Mouse (Mus musculus) frontal cortex, postnatal 36 days (tissue): Measurements from ENCODE around the gene 4930555G01Rik.
"Not testable (repeated sequence)": the region's sequence is repeated elsewhere in the genome, so short reads cannot be mapped to it uniquely, and the experiment has no call there.

Source experiments
- DNase-seq, 2 experiments: peaks; one replicate each; pipeline ENCODE4 v3.0.0; 2022; ENCODE audit warnings: low spot score in 2 of 2

Gene 4930555G01Rik

DNA sequence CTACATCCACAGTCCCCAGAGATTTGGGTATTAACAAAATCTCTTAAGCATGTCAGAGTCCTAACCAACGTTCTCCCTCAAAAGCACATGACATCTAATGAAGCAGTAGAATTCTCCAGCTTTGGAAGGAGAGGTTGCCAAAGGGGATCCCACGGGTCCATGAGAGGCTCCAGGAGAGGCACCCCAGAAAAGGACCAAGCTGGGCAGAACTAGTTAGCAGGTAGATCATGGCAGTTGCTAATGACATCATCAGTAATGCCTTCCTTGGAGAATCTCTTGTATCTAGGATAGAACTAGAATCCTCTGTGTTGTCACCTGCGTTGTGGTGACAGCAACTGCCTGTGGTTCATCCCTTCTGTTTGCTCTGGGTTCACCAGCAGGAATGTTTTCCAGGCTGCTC is at the start of gene 4930555G01Rik:
Gene 4930555G01Rik (plus strand): TSS at position 301 of the 400 bp plus-strand sequence.
- DNase-seq, result not testable (repeated sequence)

DNA sequence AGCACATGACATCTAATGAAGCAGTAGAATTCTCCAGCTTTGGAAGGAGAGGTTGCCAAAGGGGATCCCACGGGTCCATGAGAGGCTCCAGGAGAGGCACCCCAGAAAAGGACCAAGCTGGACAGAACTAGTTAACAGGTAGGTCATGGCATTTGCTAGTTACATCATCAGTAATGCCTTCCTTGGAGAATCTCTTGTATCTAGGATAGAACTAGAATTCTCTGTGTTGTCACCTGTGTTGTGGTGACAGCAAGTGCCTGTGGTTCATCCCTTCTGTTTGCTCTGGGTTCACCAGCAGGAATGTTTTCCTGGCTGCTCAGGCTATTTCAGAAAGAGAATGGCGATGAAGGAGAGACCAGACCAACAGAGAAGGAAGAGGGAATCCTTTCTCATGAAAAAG is 34.8 kb upstream of the 4930555G01Rik start, which contains the start of gene Gm3298:
Gene Gm3298 (plus strand): TSS at position 301 of the 400 bp plus-strand sequence.
- not testable (repeated sequence) for DNase-seq

DNA sequence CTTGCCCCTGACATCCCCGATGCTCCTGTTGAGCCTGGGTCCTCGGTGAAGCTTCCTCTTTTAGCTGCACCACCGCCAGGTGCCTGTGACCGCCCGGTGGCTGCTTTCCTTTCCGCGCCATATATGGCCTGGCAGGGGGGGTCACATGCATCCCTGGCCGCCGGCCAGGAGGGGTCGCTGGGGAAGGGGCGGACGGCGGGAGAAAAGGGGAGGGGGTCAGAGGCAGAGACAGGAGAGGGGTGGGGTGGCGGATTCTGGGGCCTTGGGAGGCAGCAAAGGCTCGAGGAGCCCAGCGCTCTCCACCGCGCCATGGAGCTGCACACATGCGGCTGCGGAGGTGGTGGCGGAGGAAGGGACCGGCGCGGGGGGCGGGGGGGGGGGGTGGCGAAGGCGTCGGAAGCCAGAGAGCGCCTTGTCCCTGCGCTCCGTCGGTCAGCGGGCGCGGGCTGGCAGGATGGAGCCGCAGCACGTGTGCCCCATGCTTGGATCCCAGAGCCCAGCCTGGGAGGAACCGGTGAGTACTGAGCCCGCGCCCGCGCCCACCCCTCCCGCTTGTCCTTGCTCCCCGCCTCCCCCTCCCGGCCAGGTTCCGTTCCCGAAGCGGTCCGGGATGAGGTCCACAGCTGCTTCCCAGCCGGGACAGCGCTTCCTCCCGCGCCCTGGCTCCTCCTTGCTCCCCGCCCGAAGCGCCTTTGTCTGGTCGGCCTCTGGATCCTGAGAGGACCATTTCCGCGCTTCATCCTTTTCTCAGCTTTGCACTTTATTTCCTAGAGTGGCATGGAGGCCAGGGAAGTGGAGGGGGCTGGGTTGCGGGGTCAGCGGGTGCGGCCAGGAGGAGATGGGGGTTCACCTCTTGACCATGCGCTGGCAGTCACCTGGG is 20.4 kb downstream of the 4930555G01Rik start, which contains the start of gene Gm8281:
Gene Gm8281 (plus strand): TSS at position 430 of the 880 bp plus-strand sequence.
- not testable (repeated sequence) for DNase-seq
